Comparison of ENCODE assay signal across 23 mouse cellular contexts in genomic region chr10:9243281-9243618, GRCm38 (mm10).
DNase-seq lines count a peak whose midpoint lies in the region; ATAC-seq lines count a peak whose summit lies in the region.
"Had no signal": no experiment of that assay in that cellular context is flagged by ENCODE, and none has a peak within 500 bp of the region (broad histone marks: within the 10 kb centered on the region; RNA-seq: fewer than 3 reads in every experiment).

No protein-coding gene starts in this region.

- WGBS in forebrain, embryonic 13.5 days: 72% methylated on average over 4 of the region's 4 CpGs
- WGBS in forebrain, embryonic 12.5 days: 84% methylated on average over 4 of the region's 4 CpGs
- 55% methylated on average over 4 of the region's 4 CpGs for WGBS in hindbrain, embryonic 13.5 days
- WGBS in hindbrain, embryonic 10.5 days: 86% methylated on average over 4 of the region's 4 CpGs
- 63% methylated on average over 4 of the region's 4 CpGs for WGBS in midbrain, embryonic 13.5 days
- WGBS in midbrain, embryonic 10.5 days: 85% methylated on average over 4 of the region's 4 CpGs
- 52% methylated on average over 4 of the region's 4 CpGs for WGBS in midbrain, embryonic 15.5 days
- 75% methylated on average over 4 of the region's 4 CpGs for WGBS in kidney, embryonic 14.5 days

- no peaks in the 10 kb centered on the region for H3K4me1 ChIP-seq in forebrain, embryonic 13.5 days
- no peaks in the 10 kb centered on the region; the same call in 1 of the 2 replicates for H3K4me1 ChIP-seq in forebrain, embryonic 12.5 days
- peaks cover 12% of the 10 kb centered on the region for H3K4me1 ChIP-seq in hindbrain, embryonic 13.5 days (replicated peaks)
- no peaks in the 10 kb centered on the region for H3K4me1 ChIP-seq in hindbrain, embryonic 10.5 days (replicated peaks)
- peaks cover 20% of the 10 kb centered on the region for H3K4me1 ChIP-seq in midbrain, embryonic 13.5 days (replicated peaks)
- H3K4me1 ChIP-seq in midbrain, embryonic 10.5 days: no peaks in the 10 kb centered on the region
- H3K4me1 ChIP-seq in midbrain, embryonic 15.5 days: peaks cover 16% of the 10 kb centered on the region
- H3K4me1 ChIP-seq in kidney, embryonic 14.5 days (ENCODE audit: control insufficient read depth, insufficient read depth, low read length): no peaks in the 10 kb centered on the region
- H3K4me1 ChIP-seq: embryonic facial prominence, embryonic 15.5 days had no signal

- H3K27ac ChIP-seq in forebrain, embryonic 13.5 days: no peak overlapping the region; the same call in 1 of the 2 replicates
- H3K27ac ChIP-seq in forebrain, embryonic 12.5 days: no peak overlapping the region
- peak overlapping the region; percentile 30 for H3K27ac ChIP-seq in hindbrain, embryonic 13.5 days
- H3K27ac ChIP-seq in hindbrain, embryonic 10.5 days: no peak overlapping the region
- peak overlapping the region; percentile 52 for H3K27ac ChIP-seq in midbrain, embryonic 13.5 days
- no peak overlapping the region for H3K27ac ChIP-seq in midbrain, embryonic 10.5 days (replicated peaks)
- peak overlapping the region; percentile 55 for H3K27ac ChIP-seq in midbrain, embryonic 15.5 days
- no peak overlapping the region for H3K27ac ChIP-seq in kidney, embryonic 14.5 days (ENCODE audit: low read depth, low read length)
- H3K27ac ChIP-seq: embryonic facial prominence, embryonic 15.5 days; gastrocnemius, adult 2 months; heart, embryonic 13.5 days had no signal

- no peak overlapping the region for H3K9ac ChIP-seq in forebrain, embryonic 13.5 days
- no peak overlapping the region for H3K9ac ChIP-seq in forebrain, embryonic 12.5 days
- H3K9ac ChIP-seq in hindbrain, embryonic 13.5 days: no peak overlapping the region
- no peak overlapping the region for H3K9ac ChIP-seq in midbrain, embryonic 13.5 days (replicated peaks)
- H3K9ac ChIP-seq in midbrain, embryonic 15.5 days: no peak overlapping the region
- no peak overlapping the region for H3K9ac ChIP-seq in kidney, embryonic 14.5 days (ENCODE audit: low read depth, low read length)
- H3K9ac ChIP-seq: embryonic facial prominence, embryonic 15.5 days; heart, embryonic 13.5 days had no signal

- no peaks in the 10 kb centered on the region for H3K9me3 ChIP-seq in forebrain, embryonic 13.5 days (replicated peaks)
- H3K9me3 ChIP-seq in forebrain, embryonic 12.5 days: no peaks in the 10 kb centered on the region
- H3K9me3 ChIP-seq in hindbrain, embryonic 13.5 days: no peaks in the 10 kb centered on the region
- H3K9me3 ChIP-seq in hindbrain, embryonic 10.5 days: no peaks in the 10 kb centered on the region
- H3K9me3 ChIP-seq in midbrain, embryonic 13.5 days: no peaks in the 10 kb centered on the region
- no peaks in the 10 kb centered on the region for H3K9me3 ChIP-seq in midbrain, embryonic 10.5 days (replicated peaks)
- H3K9me3 ChIP-seq in midbrain, embryonic 15.5 days: no peaks in the 10 kb centered on the region
- H3K9me3 ChIP-seq in kidney, embryonic 14.5 days (ENCODE audit: control insufficient read depth, low read length): no peaks in the 10 kb centered on the region
- H3K9me3 ChIP-seq: embryonic facial prominence, embryonic 15.5 days; G1E; heart, embryonic 13.5 days had no signal

- ATAC-seq in forebrain, embryonic 13.5 days: peak; percentile 48; the same call in 1 of the 2 replicates
- no peak for ATAC-seq in forebrain, embryonic 12.5 days (ENCODE audit: low FRiP score)
- ATAC-seq in hindbrain, embryonic 13.5 days (ENCODE audit: low FRiP score): no peak
- ATAC-seq in midbrain, embryonic 13.5 days: no peak
- no peak for ATAC-seq in midbrain, embryonic 15.5 days (replicated peaks)
- ATAC-seq in kidney, embryonic 14.5 days (ENCODE audit: low FRiP score, low TSS enrichment): no peak
- ATAC-seq: CD4-positive, CD25-positive, alpha-beta regulatory T cell, adult 4 months; intestine, embryonic 16.5 days had no signal

- H3K27me3 ChIP-seq in forebrain, embryonic 13.5 days: no peaks in the 10 kb centered on the region
- H3K27me3 ChIP-seq in forebrain, embryonic 12.5 days: no peaks in the 10 kb centered on the region
- no peaks in the 10 kb centered on the region for H3K27me3 ChIP-seq in hindbrain, embryonic 13.5 days
- H3K27me3 ChIP-seq in hindbrain, embryonic 10.5 days (ENCODE audit: insufficient read depth, poor library complexity, severe bottlenecking): no peaks in the 10 kb centered on the region
- H3K27me3 ChIP-seq in midbrain, embryonic 13.5 days: no peaks in the 10 kb centered on the region
- H3K27me3 ChIP-seq in midbrain, embryonic 10.5 days (ENCODE audit: low read depth, poor library complexity, severe bottlenecking): no peaks in the 10 kb centered on the region
- H3K27me3 ChIP-seq in midbrain, embryonic 15.5 days (replicated peaks): no peaks in the 10 kb centered on the region
- no peaks in the 10 kb centered on the region for H3K27me3 ChIP-seq in kidney, embryonic 14.5 days (ENCODE audit: control insufficient read depth, insufficient read depth, low read length)
- H3K27me3 ChIP-seq: embryonic facial prominence, embryonic 15.5 days; heart, embryonic 13.5 days had no signal

- DNase-seq in hindbrain, embryonic 10.5 days (ENCODE audit: low spot score): no peak
- no peak for DNase-seq in midbrain, embryonic 10.5 days (ENCODE audit: low spot score)
- DNase-seq: adrenal gland, postnatal 10 days; B cell, adult 2 months; cerebellum, adult 18-20 months; cerebellum, adult 9-11 months; embryo, embryonic 11 days; gastrocnemius, adult 2 months; gastrocnemius, postnatal 25 days; heart, postnatal 36 days; kidney, adult 2 months had no signal

- H3K4me2 ChIP-seq in forebrain, embryonic 13.5 days: no peak overlapping the region
- no peak overlapping the region for H3K4me2 ChIP-seq in forebrain, embryonic 12.5 days
- H3K4me2 ChIP-seq in hindbrain, embryonic 13.5 days: no peak overlapping the region
- no peak overlapping the region for H3K4me2 ChIP-seq in midbrain, embryonic 13.5 days (replicated peaks)
- no peak overlapping the region for H3K4me2 ChIP-seq in midbrain, embryonic 15.5 days
- H3K4me2 ChIP-seq in kidney, embryonic 14.5 days (replicated peaks; ENCODE audit: low read depth, low read length): no peak overlapping the region
- H3K4me2 ChIP-seq: embryonic facial prominence, embryonic 15.5 days; heart, embryonic 13.5 days had no signal

- H3K36me3 ChIP-seq in forebrain, embryonic 13.5 days (ENCODE audit: poor library complexity, severe bottlenecking): no peaks in the 10 kb centered on the region
- H3K36me3 ChIP-seq in forebrain, embryonic 12.5 days (replicated peaks): no peaks in the 10 kb centered on the region
- no peaks in the 10 kb centered on the region for H3K36me3 ChIP-seq in hindbrain, embryonic 13.5 days
- H3K36me3 ChIP-seq in hindbrain, embryonic 10.5 days: no peaks in the 10 kb centered on the region
- no peaks in the 10 kb centered on the region for H3K36me3 ChIP-seq in midbrain, embryonic 13.5 days
- no peaks in the 10 kb centered on the region for H3K36me3 ChIP-seq in midbrain, embryonic 10.5 days
- H3K36me3 ChIP-seq in midbrain, embryonic 15.5 days (replicated peaks): no peaks in the 10 kb centered on the region
- H3K36me3 ChIP-seq in kidney, embryonic 14.5 days (ENCODE audit: control insufficient read depth, insufficient read depth, low read length): no peaks in the 10 kb centered on the region
- H3K36me3 ChIP-seq: embryonic facial prominence, embryonic 15.5 days; G1E; heart, embryonic 13.5 days had no signal

- H3K4me3 ChIP-seq in forebrain, embryonic 13.5 days: no peak overlapping the region
- no peak overlapping the region for H3K4me3 ChIP-seq in forebrain, embryonic 12.5 days (replicated peaks)
- H3K4me3 ChIP-seq in hindbrain, embryonic 13.5 days: no peak overlapping the region
- H3K4me3 ChIP-seq in hindbrain, embryonic 10.5 days: no peak overlapping the region
- no peak overlapping the region for H3K4me3 ChIP-seq in midbrain, embryonic 13.5 days (replicated peaks)
- H3K4me3 ChIP-seq in midbrain, embryonic 10.5 days: no peak overlapping the region
- no peak overlapping the region for H3K4me3 ChIP-seq in midbrain, embryonic 15.5 days
- H3K4me3 ChIP-seq in kidney, embryonic 14.5 days (ENCODE audit: low read length): no peak overlapping the region
- H3K4me3 ChIP-seq: embryonic facial prominence, embryonic 15.5 days; erythroblast, embryonic 14.5 days; gastrocnemius, adult 2 months; heart, embryonic 13.5 days had no signal

Comparison
In these comparisons a context has a peak if more than half of its experiments do, and no peak if none do; other contexts are left out.
1. H3K27ac ChIP-seq: peak in hindbrain, embryonic 13.5 days (single experiment), midbrain, embryonic 13.5 days (single experiment) and midbrain, embryonic 15.5 days (single experiment); none in forebrain, embryonic 13.5 days (single experiment), forebrain, embryonic 12.5 days (single experiment), hindbrain, embryonic 10.5 days (single experiment), midbrain, embryonic 10.5 days (single experiment) and kidney, embryonic 14.5 days (single experiment).